Mouse (Mus musculus) lung, adult 2 months (tissue): ENCODE results near the gene Neurod4. TPM values are rescaled to one million over a fixed set of nuclear protein-coding genes. Genes with fewer than 3 reads are reported as not detected.
"Not testable (repeated sequence)": the region's sequence is repeated elsewhere in the genome, so short reads cannot be mapped to it uniquely, and the experiment has no call there.

ENCODE experiments used
- DNase-seq: peaks from one replicate; pipeline ENCODE4 v3.0.0; 2022
- H3K4me1 ChIP-seq: fragments of 200-500 bp; 2 replicates; pipeline ENCODE4 v1.6.1; 2011; ENCODE audit warnings: low read length; ENCODE audit not compliant: control insufficient read depth, insufficient read depth
- H3K4me3 ChIP-seq: fragments of 200-500 bp; replicated peaks from 2 replicates; pipeline ENCODE3; 2011; ENCODE audit warnings: low read depth, mild to moderate bottlenecking, control low read depth, low read length; ENCODE audit errors: extremely low read depth
- CTCF ChIP-seq: fragments of 200-500 bp; IDR thresholded peaks from 2 replicates; pipeline ENCODE4 v1.5.1; 2011; ENCODE audit warnings: mild to moderate bottlenecking, low read length, control low read depth; ENCODE audit not compliant: insufficient read depth
- POLR2A ChIP-seq: fragments of 200-500 bp; IDR thresholded peaks from 2 replicates; pipeline ENCODE4 v1.6.1; 2011; ENCODE audit warnings: low read depth, mild to moderate bottlenecking, control low read depth, low read length, borderline replicate concordance; ENCODE audit errors: extremely low read depth
- WGBS: fragments of 180-500 bp; shearing (Covaris S2); methylation state at CpG from one replicate; pipeline ENCODE4 v1.1.7; 2018; 5-methylcytosine and 5-hydroxymethylcytosine counted together
- polyA plus RNA-seq: library from polyadenylated mRNA; depleted of rRNA; stranded (reverse); fragments of >200 nt; gene quantifications from 2 replicates; pipeline ENCODE4 v1.2.3, GENCODE M21; 2012

The Neurod4 gene
- polyA plus RNA-seq, 1 experiment, result not detected

- not testable (repeated sequence) for DNase-seq, H3K4me3 ChIP-seq, H3K4me1 ChIP-seq
- 17% methylated on average over 4 of the region's 4 CpGs for WGBS
- TF ChIP-seq CTCF, result 0 out of 2 replicates have a peak, but pooled peaks have one; percentile 16
These were observed 18.7 kb upstream of the Neurod4 start for GRCm38 (mm10) chr10:130298748-130299147.

- Histone ChIP-seq H3K4me3 (no peak overlapping the region), H3K4me1 (no peaks in the 10 kb centered on the region)
- WGBS, result 13% methylated on average over 3 of the region's 3 CpGs
- DNase-seq, result no peak
- TF ChIP-seq POLR2A, result no peak
These were observed 13.8 kb upstream of the Neurod4 start for GRCm38 (mm10) chr10:130293741-130294408.

GRCm38 (mm10) chr10:130288007-130288406 is 8.0 kb upstream of the Neurod4 start:
- 45% methylated on average over 3 of the region's 3 CpGs for WGBS
- no peaks in the 10 kb centered on the region for H3K4me1 ChIP-seq
- TF ChIP-seq POLR2A (no peak), CTCF (no peak)
- H3K4me3 ChIP-seq, result no peak overlapping the region
- DNase-seq, result no peak

GRCm38 (mm10) chr10:130287201-130287600 is 7.2 kb upstream of the Neurod4 start:
- WGBS, result 64% methylated on average over 1 of the region's 1 CpGs
- TF ChIP-seq CTCF (no peak), POLR2A (no peak)
- Histone ChIP-seq H3K4me3 (no peak overlapping the region), H3K4me1 (no peaks in the 10 kb centered on the region)
- no peak for DNase-seq

- no peaks in the 10 kb centered on the region for H3K4me1 ChIP-seq
- DNase-seq, result no peak
- TF ChIP-seq CTCF (no peak), POLR2A (no peak)
- no peak overlapping the region for H3K4me3 ChIP-seq
- 48% methylated on average over 1 of the region's 1 CpGs for WGBS
These were observed 2.0 kb upstream of the Neurod4 start for GRCm38 (mm10) chr10:130281982-130282449.

- H3K4me3 ChIP-seq, result no peak overlapping the region
- TF ChIP-seq CTCF (no peak), POLR2A (no peak)
- no peak for DNase-seq
- WGBS, result 64% methylated on average over 2 of the region's 2 CpGs
- no peaks in the 10 kb centered on the region for H3K4me1 ChIP-seq
These were observed 3.5 kb downstream of the Neurod4 start for GRCm38 (mm10) chr10:130276496-130276895.

GRCm38 (mm10) chr10:130275759-130276158 is 4.3 kb downstream of the Neurod4 start:
- WGBS, result 56% methylated on average over 2 of the region's 2 CpGs
- no peak for TF ChIP-seq CTCF
- TF ChIP-seq POLR2A, result no peak
- DNase-seq, result no peak
- no peak overlapping the region for H3K4me3 ChIP-seq
- H3K4me1 ChIP-seq, result no peaks in the 10 kb centered on the region

GRCm38 (mm10) chr10:130263203-130263602 is 16.8 kb downstream of the Neurod4 start:
- Histone ChIP-seq H3K4me1 (no peaks in the 10 kb centered on the region), H3K4me3 (no peak overlapping the region)
- WGBS, result 53% methylated on average over 4 of the region's 4 CpGs
- TF ChIP-seq CTCF (no peak), POLR2A (no peak)
- DNase-seq, result no peak

- 44% methylated on average over 1 of the region's 1 CpGs for WGBS
- no peak for DNase-seq
- H3K4me1 ChIP-seq, result no peaks in the 10 kb centered on the region
- H3K4me3 ChIP-seq, result no peak overlapping the region
- no peak for TF ChIP-seq CTCF
- TF ChIP-seq POLR2A, result no peak
These were observed 20.6 kb downstream of the Neurod4 start for GRCm38 (mm10) chr10:130259483-130259882.

- DNase-seq, result no peak
- WGBS, result 5% methylated on average over 2 of the region's 2 CpGs
- Histone ChIP-seq H3K4me3 (no peak overlapping the region), H3K4me1 (no peaks in the 10 kb centered on the region)
- TF ChIP-seq CTCF, result no peak
- TF ChIP-seq POLR2A, result no peak
These were observed 35.8 kb downstream of the Neurod4 start for GRCm38 (mm10) chr10:130244271-130244670.
